Mouse (Mus musculus): ENCODE results near the gene Sh2d1b2. TPM values are rescaled to one million over a fixed set of nuclear protein-coding genes. Genes with fewer than 3 reads are reported as not detected.

Sh2d1b2 gene
- polyA plus RNA-seq, 1 experiment from 2014 or later, result not detected

DNA sequence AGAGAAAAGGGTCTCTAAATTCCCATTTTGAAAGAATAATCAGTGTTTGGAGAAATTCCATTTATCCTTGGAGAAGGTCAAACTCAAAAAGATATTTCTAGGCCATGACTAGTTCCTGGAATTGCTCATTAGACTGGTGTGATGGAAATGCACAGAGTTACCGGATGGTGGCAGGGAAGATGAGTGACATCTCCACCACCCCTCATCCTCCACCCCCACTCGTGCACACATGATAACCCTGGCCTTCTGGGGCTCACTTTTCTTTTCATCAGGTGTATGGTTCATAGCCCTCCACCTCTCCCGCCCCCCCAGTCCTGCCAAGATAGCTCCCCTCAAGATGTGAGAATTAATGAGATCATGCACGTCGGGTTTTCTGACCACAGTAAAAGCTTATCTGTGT is 60.7 kb downstream of the Sh2d1b2 start:
- no peak overlapping the region for H3K4me3 ChIP-seq (ENCODE audit: low read depth, low read length)
- WGBS (ENCODE audit: insufficient replicate concordance), result 70% methylated on average over 5 of the region's 5 CpGs
- no peaks in the 10 kb centered on the region for H3K36me3 ChIP-seq (replicated peaks; ENCODE audit: insufficient read depth, low read length)
- no peaks in the 10 kb centered on the region for H3K27me3 ChIP-seq (ENCODE audit: insufficient read depth, low read length)
- H3K27ac ChIP-seq (ENCODE audit: low read depth), result no peak overlapping the region
- DNase-seq (no peak), ATAC-seq (no peak)
- H3K4me2 ChIP-seq (ENCODE audit: low read depth, low read length), result no peak overlapping the region
- H3K9me3 ChIP-seq (ENCODE audit: low read length), result no peaks in the 10 kb centered on the region; the same call in 1 of the 2 replicates
- TF ChIP-seq CTCF (IDR thresholded peaks at IDR 0.05; ENCODE audit: low read depth) (no peak), EP300 (IDR thresholded peaks at IDR 0.05; ENCODE audit: low read depth) (no peak)
- H3K9ac ChIP-seq (replicated peaks), result no peak overlapping the region
- H3K4me1 ChIP-seq (ENCODE audit: insufficient read depth), result no peaks in the 10 kb centered on the region

DNA sequence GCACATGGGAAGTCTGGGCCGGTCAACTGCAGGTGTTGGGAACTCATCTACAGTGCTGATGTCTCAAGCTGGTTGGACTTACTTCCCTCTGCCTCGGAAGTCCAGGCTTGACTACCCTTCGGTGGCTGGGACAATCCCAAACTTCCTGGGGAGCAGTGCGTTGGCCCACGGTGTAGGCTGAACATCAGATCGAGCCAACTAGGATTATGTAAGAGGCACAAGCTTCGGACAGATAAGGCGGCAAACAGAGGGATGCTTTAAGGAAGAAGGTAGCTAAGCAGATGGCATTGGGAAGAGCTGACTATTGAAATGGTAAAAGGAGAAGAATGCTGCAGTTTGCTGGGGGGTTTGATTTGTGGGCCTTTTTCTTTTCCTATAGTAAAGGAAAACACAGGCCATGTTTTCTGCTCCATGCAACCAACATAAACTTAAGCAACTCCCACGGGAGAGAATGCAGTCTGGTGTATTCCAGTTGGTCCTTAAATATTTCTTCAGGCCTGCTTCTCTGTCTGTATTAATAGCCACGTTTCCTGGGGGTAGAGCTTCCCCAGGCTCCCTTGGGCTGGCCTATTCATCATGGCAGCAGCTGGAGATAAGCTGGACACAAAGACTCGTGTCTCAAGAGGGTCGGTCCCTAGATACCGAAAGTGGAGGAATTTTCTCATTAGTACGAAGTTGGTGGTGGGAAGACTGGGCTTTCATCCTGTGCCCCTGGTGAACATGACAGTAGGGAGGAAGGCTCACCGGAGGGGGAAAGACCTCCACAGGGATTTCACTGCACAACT is 62.4 kb downstream of the Sh2d1b2 start:
- Histone ChIP-seq H3K4me3 (ENCODE audit: low read depth, low read length) (no peak overlapping the region), H3K4me1 (ENCODE audit: insufficient read depth) (no peaks in the 10 kb centered on the region), H3K9me3 (ENCODE audit: low read length) (no peaks in the 10 kb centered on the region; the same call in 1 of the 2 replicates), H3K27me3 (ENCODE audit: insufficient read depth, low read length) (no peaks in the 10 kb centered on the region), H3K4me2 (ENCODE audit: low read depth, low read length) (no peak overlapping the region), H3K27ac (ENCODE audit: low read depth) (no peak overlapping the region), H3K36me3 (replicated peaks; ENCODE audit: insufficient read depth, low read length) (no peaks in the 10 kb centered on the region), H3K9ac (replicated peaks) (no peak overlapping the region)
- TF ChIP-seq EP300 (IDR thresholded peaks at IDR 0.05; ENCODE audit: low read depth) (no peak), CTCF (IDR thresholded peaks at IDR 0.05; ENCODE audit: low read depth) (no peak)
- 74% methylated on average over 15 of the region's 15 CpGs for WGBS (ENCODE audit: insufficient replicate concordance)
- DNase-seq, result no peak
- no peak for ATAC-seq

DNA sequence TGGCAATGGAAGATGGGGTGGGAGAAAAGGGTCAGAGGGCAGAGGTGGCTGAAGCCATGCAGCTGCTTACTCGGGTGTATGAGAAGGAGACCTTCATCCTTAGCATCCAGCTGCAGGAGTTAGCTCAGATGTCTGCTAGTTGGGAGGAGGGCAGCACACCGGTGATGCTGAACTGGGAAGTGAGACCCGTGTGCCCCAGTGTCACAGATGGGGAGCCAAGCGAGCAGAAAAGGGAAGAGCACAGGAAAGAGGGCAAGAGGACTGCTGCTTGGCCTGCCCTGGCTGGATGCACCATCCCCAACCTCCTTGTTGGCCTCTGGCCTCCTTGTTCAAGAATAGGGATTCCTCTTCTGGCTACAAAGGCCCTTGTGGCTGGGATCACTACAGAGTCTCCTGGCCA is 66.9 kb downstream of the Sh2d1b2 start:
- H3K27ac ChIP-seq (ENCODE audit: low read depth), result no peak overlapping the region
- no peak for DNase-seq
- H3K4me1 ChIP-seq (ENCODE audit: insufficient read depth), result no peaks in the 10 kb centered on the region
- H3K36me3 ChIP-seq (replicated peaks; ENCODE audit: insufficient read depth, low read length), result 0 out of 2 replicates have a peak, but pooled peaks cover 3% of the 10 kb centered on the region
- no peak overlapping the region for H3K4me3 ChIP-seq (ENCODE audit: low read depth, low read length)
- H3K27me3 ChIP-seq (ENCODE audit: insufficient read depth, low read length), result no peaks in the 10 kb centered on the region
- no peak overlapping the region for H3K4me2 ChIP-seq (ENCODE audit: low read depth, low read length)
- WGBS (ENCODE audit: insufficient replicate concordance), result 45% methylated on average over 4 of the region's 4 CpGs
- ATAC-seq, result no peak
- no peak for TF ChIP-seq EP300 (IDR thresholded peaks at IDR 0.05; ENCODE audit: low read depth)
- no peak for TF ChIP-seq CTCF (IDR thresholded peaks at IDR 0.05; ENCODE audit: low read depth)
- H3K9ac ChIP-seq (replicated peaks), result no peak overlapping the region
- H3K9me3 ChIP-seq (ENCODE audit: low read length), result no peaks in the 10 kb centered on the region

DNA sequence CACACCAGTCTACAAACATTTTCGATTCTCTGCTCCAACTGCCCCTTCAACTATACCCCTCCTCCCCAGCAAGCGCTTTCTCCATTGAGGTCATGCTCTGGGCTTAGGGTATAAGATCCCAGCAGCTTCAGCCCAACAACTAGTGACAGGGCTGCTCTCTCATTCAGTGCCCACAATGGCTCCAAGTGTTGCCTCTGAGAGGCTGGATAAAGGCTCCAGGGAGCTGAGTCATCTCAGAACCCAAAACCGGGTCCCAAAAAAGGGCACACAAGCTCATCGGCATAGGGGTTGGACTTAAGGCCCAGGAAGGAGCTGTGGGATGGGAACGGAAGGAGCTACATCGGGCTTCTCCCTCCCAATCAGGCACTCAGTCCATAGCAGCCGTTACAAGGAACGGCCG is 69.1 kb downstream of the Sh2d1b2 start:
- Histone ChIP-seq H3K4me1 (ENCODE audit: insufficient read depth) (no peaks in the 10 kb centered on the region), H3K9me3 (ENCODE audit: low read length) (no peaks in the 10 kb centered on the region), H3K36me3 (replicated peaks; ENCODE audit: insufficient read depth, low read length) (0 out of 2 replicates have a peak, but pooled peaks cover 3% of the 10 kb centered on the region), H3K9ac (replicated peaks) (no peak overlapping the region), H3K4me2 (ENCODE audit: low read depth, low read length) (no peak overlapping the region), H3K27ac (ENCODE audit: low read depth) (no peak overlapping the region), H3K4me3 (ENCODE audit: low read depth, low read length) (no peak overlapping the region), H3K27me3 (ENCODE audit: insufficient read depth, low read length) (no peaks in the 10 kb centered on the region)
- ATAC-seq, result no peak
- TF ChIP-seq EP300 (IDR thresholded peaks at IDR 0.05; ENCODE audit: low read depth) (no peak), CTCF (IDR thresholded peaks at IDR 0.05; ENCODE audit: low read depth) (no peak)
- no peak for DNase-seq
- WGBS (ENCODE audit: insufficient replicate concordance), result 91% methylated on average over 9 of the region's 9 CpGs

DNA sequence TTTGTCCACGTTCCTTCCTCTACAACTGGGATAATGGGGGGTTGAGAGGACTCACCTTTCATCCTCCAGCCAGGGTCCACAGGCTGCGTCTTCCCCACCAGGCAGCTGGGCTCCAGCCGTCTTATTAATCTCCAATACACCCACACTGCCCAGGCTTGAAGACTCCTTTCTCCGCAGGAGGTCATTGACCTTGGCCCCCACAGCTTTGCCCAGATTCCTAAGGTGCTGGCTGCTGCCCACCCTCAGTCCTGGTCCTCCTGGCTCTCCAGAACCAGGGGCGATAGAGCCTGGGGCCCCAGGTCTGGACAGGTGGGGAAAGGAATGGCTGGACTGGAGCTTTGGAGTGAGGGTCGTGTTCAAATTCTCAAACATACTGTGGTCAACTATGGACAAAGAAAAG is 69.9 kb downstream of the Sh2d1b2 start:
- WGBS (ENCODE audit: insufficient replicate concordance), result 80% methylated on average over 6 of the region's 6 CpGs
- Histone ChIP-seq H3K27ac (ENCODE audit: low read depth) (no peak overlapping the region), H3K4me2 (ENCODE audit: low read depth, low read length) (no peak overlapping the region), H3K9me3 (ENCODE audit: low read length) (no peaks in the 10 kb centered on the region), H3K36me3 (replicated peaks; ENCODE audit: insufficient read depth, low read length) (0 out of 2 replicates have a peak, but pooled peaks cover 3% of the 10 kb centered on the region), H3K4me3 (ENCODE audit: low read depth, low read length) (no peak overlapping the region), H3K9ac (replicated peaks) (no peak overlapping the region), H3K27me3 (ENCODE audit: insufficient read depth, low read length) (no peaks in the 10 kb centered on the region), H3K4me1 (ENCODE audit: insufficient read depth) (no peaks in the 10 kb centered on the region)
- no peak for ATAC-seq
- no peak for TF ChIP-seq CTCF (IDR thresholded peaks at IDR 0.05; ENCODE audit: low read depth)
- no peak for TF ChIP-seq EP300 (IDR thresholded peaks at IDR 0.05; ENCODE audit: low read depth)
- no peak for DNase-seq

DNA sequence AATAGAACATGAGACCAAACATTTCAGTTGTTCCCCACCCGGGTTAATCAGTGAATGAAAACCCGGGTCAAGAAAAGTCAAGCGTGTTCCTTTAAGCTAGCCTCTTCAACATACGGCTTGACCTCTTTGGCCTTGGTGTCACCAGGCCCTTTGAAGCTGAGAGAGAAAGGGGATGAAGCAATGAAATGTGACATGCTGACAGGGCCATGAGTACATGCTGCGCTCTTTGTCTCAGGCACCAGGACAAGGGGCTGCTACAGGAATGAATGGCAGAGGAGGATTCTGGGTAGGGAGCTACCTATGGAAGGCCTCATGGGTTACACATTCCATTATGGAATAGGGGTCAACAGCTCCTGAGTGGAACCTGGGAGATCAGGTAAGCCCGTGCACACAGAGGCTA is 70.6 kb downstream of the Sh2d1b2 start:
- WGBS (ENCODE audit: insufficient replicate concordance), result 60% methylated on average over 6 of the region's 6 CpGs
- Histone ChIP-seq H3K36me3 (replicated peaks; ENCODE audit: insufficient read depth, low read length) (0 out of 2 replicates have a peak, but pooled peaks cover 3% of the 10 kb centered on the region), H3K4me2 (ENCODE audit: low read depth, low read length) (no peak overlapping the region), H3K9ac (replicated peaks) (no peak overlapping the region), H3K4me1 (ENCODE audit: insufficient read depth) (no peaks in the 10 kb centered on the region), H3K27ac (ENCODE audit: low read depth) (no peak overlapping the region), H3K27me3 (ENCODE audit: insufficient read depth, low read length) (no peaks in the 10 kb centered on the region), H3K9me3 (ENCODE audit: low read length) (no peaks in the 10 kb centered on the region), H3K4me3 (ENCODE audit: low read depth, low read length) (no peak overlapping the region)
- TF ChIP-seq EP300 (IDR thresholded peaks at IDR 0.05; ENCODE audit: low read depth) (no peak), CTCF (IDR thresholded peaks at IDR 0.05; ENCODE audit: low read depth) (no peak)
- ATAC-seq (peak; percentile 67), DNase-seq (no peak)

Other genes with a start within 250 kb of the Sh2d1b2 start
- 0.84 and 1.4 TPM in 2 replicates for gene Ddr2, start 122.0 kb upstream of the Sh2d1b2 start, polyA plus RNA-seq (2015; fragmentation: Nextera tagmentation; extraction: Ambion mirVana)
- 19.6 and 22.3 TPM in 2 replicates for gene Uap1, start 57.8 kb upstream of the Sh2d1b2 start, polyA plus RNA-seq (2015; fragmentation: Nextera tagmentation; extraction: Ambion mirVana)
- gene Uhmk1, start 17.4 kb upstream of the Sh2d1b2 start, polyA plus RNA-seq (2015; fragmentation: Nextera tagmentation; extraction: Ambion mirVana), result 3.3 and 3.4 TPM in 2 replicates
- 0.31 and 0.46 TPM in 2 replicates for gene Sh2d1b1, start 44.6 kb downstream of the Sh2d1b2 start, polyA plus RNA-seq (2015; fragmentation: Nextera tagmentation; extraction: Ambion mirVana)
- 2.0 and 2.7 TPM in 2 replicates for gene Gm7694, start 73.6 kb downstream of the Sh2d1b2 start, polyA plus RNA-seq (2015; fragmentation: Nextera tagmentation; extraction: Ambion mirVana)
- 0.24 and 0.48 TPM in 2 replicates for gene Spata46, start 76.1 kb downstream of the Sh2d1b2 start, polyA plus RNA-seq (2015; fragmentation: Nextera tagmentation; extraction: Ambion mirVana)